Mouse (Mus musculus) bone marrow, adult 2 months (tissue): ENCODE results near the gene Efnb2.

Experiments
- CTCF ChIP-seq: fragments of 200-500 bp; IDR thresholded peaks from 2 replicates; pipeline ENCODE4 v1.5.1; 2011; ENCODE audit warnings: low read length, control low read depth; ENCODE audit not compliant: control insufficient read depth, insufficient read depth
- POLR2A ChIP-seq: fragments of 200-500 bp; IDR thresholded peaks from 2 replicates; pipeline ENCODE4 v1.6.1; 2011; ENCODE audit warnings: low read depth, mild to moderate bottlenecking, control low read depth, low read length, borderline replicate concordance; ENCODE audit not compliant: control insufficient read depth

DNA sequence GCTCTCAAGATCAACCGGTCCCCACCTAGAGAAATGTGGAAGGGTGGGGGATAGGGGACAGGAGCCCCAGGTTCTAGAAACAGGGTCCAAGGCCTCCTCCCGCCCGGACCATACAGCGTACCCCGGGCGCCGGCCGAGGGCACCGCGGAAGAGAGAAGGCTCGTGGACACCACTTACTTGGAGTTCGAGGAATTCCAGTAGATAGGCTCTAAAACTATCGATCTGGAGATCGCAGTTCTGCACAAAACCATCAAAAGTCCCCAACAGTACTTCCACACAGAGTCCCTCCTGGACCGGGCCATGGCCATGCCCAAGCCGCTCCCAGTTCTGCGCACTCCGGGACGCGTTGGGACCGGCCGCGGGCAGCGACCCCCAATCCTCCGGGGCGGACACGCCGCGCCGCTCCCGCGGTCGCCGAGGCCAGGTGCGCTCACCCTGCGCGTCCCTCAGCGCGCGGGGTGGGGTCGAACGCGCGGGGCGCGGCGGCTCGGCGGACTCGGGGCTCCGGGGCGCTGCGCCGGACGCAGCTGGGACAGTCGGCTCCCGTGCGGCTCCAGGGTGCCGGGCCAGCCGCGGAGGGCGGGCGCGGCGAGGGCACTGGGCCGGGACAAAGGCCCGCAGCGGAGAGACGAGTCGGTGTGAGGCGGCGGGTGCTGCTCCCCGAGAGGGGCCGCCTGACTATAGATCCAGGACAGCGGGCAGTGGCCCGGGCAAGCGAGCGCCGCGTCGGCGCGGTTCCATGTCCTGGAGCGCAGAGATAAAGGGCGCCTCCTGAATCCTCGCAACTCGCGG is 539 bp downstream of the Efnb2 start:
- TF ChIP-seq CTCF (no peak), POLR2A (no peak)
